Mouse (Mus musculus): ENCODE data around the gene Slx1b. TPM values are rescaled to one million over a fixed set of nuclear protein-coding genes. Genes with fewer than 3 reads are reported as not detected.
"Not testable (repeated sequence)": the region's sequence is repeated elsewhere in the genome, so short reads cannot be mapped to it uniquely, and the experiment has no call there.

Slx1b gene
- polyA plus RNA-seq, 1 experiment from 2014 or later: 14.8 TPM

DNA sequence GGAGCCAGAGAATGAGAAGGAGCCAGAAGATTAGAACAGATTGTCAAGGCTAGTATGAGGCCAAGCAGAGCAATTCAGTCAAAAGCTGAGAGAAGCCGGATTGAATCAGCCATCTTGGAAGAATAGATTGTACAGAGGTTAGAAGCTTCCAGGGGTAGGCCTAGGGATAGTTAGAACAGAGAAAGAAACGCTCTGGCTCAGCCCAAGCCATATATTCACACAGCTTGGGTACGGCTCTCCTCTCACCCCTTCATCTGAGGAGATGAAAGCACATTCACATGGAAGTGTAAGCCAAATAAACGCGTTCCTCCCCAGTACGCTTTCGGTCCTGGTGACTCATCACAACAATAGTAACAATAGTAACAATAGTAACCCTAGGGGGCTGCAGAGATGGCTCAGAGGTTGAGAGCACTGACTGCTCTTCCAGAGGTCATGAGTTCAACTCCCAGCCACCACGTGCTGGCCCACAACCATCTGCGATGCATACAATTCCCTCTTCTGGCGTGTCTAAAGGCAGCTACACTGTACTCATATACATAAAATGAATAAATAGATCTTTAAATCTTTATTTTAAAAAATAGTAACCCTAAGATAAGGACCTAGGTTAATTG lies 1.0 kb downstream of the Slx1b start:
- DNase-seq (ENCODE audit: low read depth, low spot score) (no peak), ATAC-seq (no peak)
- TF ChIP-seq CTCF (IDR thresholded peaks at IDR 0.05): no peak
- H3K27me3 ChIP-seq: no peaks in the 10 kb centered on the region
- ChIA-PET POLR2A (no interaction called here), CTCF (interaction anchor here (0.6 to 1.7 kb wide), 5 partner anchors 12 to 161 kb away, joined by 3 to 12 read pairs (median 3); no protein-coding TSS in a partner anchor)
- in situ Hi-C loops (cut with MboI; ENCODE audit: low pct_unique_long_range_greater_than_20kb): loop anchor here (5.0 kb wide), 2 partner anchors 52 to 117 kb away; no protein-coding TSS in a partner anchor

GRCm38 (mm10) chr7:126693781-126694180 lies 1.8 kb downstream of the Slx1b start:
- no peak for TF ChIP-seq CTCF (IDR thresholded peaks at IDR 0.05)
- POLR2A ChIA-PET: interaction anchor here (1.0 kb wide), 1 partner anchor 29 kb away, joined by 3 read pairs; no protein-coding TSS in a partner anchor
- ATAC-seq: no peak

GRCm38 (mm10) chr7:126693256-126693655 lies 2.3 kb downstream of the Slx1b start:
- H3K27me3 ChIP-seq: no peaks in the 10 kb centered on the region
- ChIA-PET POLR2A (interaction anchor here (1.0 kb wide), 1 partner anchor 28 kb away, joined by 3 read pairs; no protein-coding TSS in a partner anchor), CTCF (interaction anchor here (0.6 to 3.0 kb wide), 20 partner anchors 10 to 174 kb away, joined by 3 to 12 read pairs (median 4); partner anchors contain the start of gene Cln3)
- ATAC-seq (no peak), DNase-seq (ENCODE audit: low read depth, low spot score) (peak; percentile 60)
- no peak for TF ChIP-seq CTCF (IDR thresholded peaks at IDR 0.05)
- in situ Hi-C loops (cut with MboI; ENCODE audit: low pct_unique_long_range_greater_than_20kb): loop anchor here (5.0 kb wide), 2 partner anchors 51 to 116 kb away; no protein-coding TSS in a partner anchor

More at GRCm38 (mm10) chr7:126693781-126694180, 1.8 kb downstream of the Slx1b start:
- in situ Hi-C loops (cut with MboI; ENCODE audit: low pct_unique_long_range_greater_than_20kb): loop anchor here (5.0 kb wide), 2 partner anchors 51 to 116 kb away; no protein-coding TSS in a partner anchor
- CTCF ChIA-PET: interaction anchor here (0.6 to 3.0 kb wide), 19 partner anchors 12 to 174 kb away, joined by 3 to 12 read pairs (median 4); partner anchors contain the start of gene Cln3
- DNase-seq (ENCODE audit: low read depth, low spot score): no peak
- no peaks in the 10 kb centered on the region for H3K27me3 ChIP-seq

DNA sequence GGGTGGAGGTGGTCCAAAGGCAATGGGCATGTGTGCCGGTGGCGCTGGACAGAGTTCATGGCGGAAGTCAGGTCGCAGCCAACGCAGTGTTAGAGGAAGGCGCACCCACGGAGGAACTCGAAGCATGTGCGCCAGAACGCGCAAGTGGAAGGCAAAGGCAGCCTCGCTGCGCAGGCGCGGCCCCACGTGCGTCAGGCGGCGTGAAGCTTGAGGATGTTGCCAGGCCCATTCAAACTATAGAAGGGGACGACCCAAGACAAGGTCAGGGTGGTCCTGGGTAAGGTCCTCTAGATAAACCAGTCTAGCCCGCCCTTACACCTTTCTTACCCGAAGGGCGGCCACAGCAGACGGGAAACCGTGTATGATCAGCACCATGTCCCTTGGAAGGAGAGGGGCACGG lies 3.2 kb downstream of the Slx1b start:
- CTCF ChIA-PET: interaction anchor here (0.8 to 3.0 kb wide), 13 partner anchors 10 to 173 kb away, joined by 3 to 12 read pairs (median 4); partner anchors contain the start of gene Cln3
- in situ Hi-C loops (cut with MboI; ENCODE audit: low pct_unique_long_range_greater_than_20kb): loop anchor here (5.0 kb wide), 2 partner anchors 50 to 115 kb away; no protein-coding TSS in a partner anchor
- TF ChIP-seq CTCF (IDR thresholded peaks at IDR 0.05): no peak
- DNase-seq (ENCODE audit: low read depth, low spot score) (no peak), ATAC-seq (no peak)
- no peaks in the 10 kb centered on the region for H3K27me3 ChIP-seq
- POLR2A ChIA-PET: no interaction called here

GRCm38 (mm10) chr7:126691676-126692075 lies 3.9 kb downstream of the Slx1b start:
- no peaks in the 10 kb centered on the region for H3K27me3 ChIP-seq
- in situ Hi-C loops (cut with MboI; ENCODE audit: low pct_unique_long_range_greater_than_20kb): loop anchor here (5.0 kb wide), 2 partner anchors 49 to 114 kb away; no protein-coding TSS in a partner anchor
- DNase-seq (ENCODE audit: low read depth, low spot score) (no peak), ATAC-seq (no peak)
- TF ChIP-seq CTCF (IDR thresholded peaks at IDR 0.05): no peak
- POLR2A ChIA-PET: no interaction called here
- CTCF ChIA-PET: interaction anchor here (1.5 to 3.0 kb wide), 2 partner anchors 14 to 27 kb away, joined by 3 to 12 read pairs; no protein-coding TSS in a partner anchor

GRCm38 (mm10) chr7:126690737-126691136 lies 4.8 kb downstream of the Slx1b start:
- no peaks in the 10 kb centered on the region for H3K27me3 ChIP-seq
- ATAC-seq (no peak), DNase-seq (ENCODE audit: low read depth, low spot score) (no peak)
- ChIA-PET CTCF (interaction anchor here (0.6 to 3.0 kb wide), 3 partner anchors 13 to 166 kb away, joined by 3 to 12 read pairs (median 6); no protein-coding TSS in a partner anchor), POLR2A (no interaction called here)
- in situ Hi-C loops (cut with MboI; ENCODE audit: low pct_unique_long_range_greater_than_20kb): loop anchor here (5.0 kb wide), 2 partner anchors 48 to 113 kb away; no protein-coding TSS in a partner anchor
- no peak for TF ChIP-seq CTCF (IDR thresholded peaks at IDR 0.05)

- CTCF ChIA-PET: interaction anchor here (1.8 kb wide), 1 partner anchor 24 kb away, joined by 6 read pairs; no protein-coding TSS in a partner anchor
- TF ChIP-seq CTCF (IDR thresholded peaks at IDR 0.05): no peak
- no peaks in the 10 kb centered on the region for H3K27me3 ChIP-seq
- DNase-seq (ENCODE audit: low read depth, low spot score) (no peak), ATAC-seq (no peak)
- POLR2A ChIA-PET: no interaction called here
- in situ Hi-C loops (cut with MboI; ENCODE audit: low pct_unique_long_range_greater_than_20kb): no loop called here
Measured at GRCm38 (mm10) chr7:126689021-126689420, 6.6 kb downstream of the Slx1b start.

DNA sequence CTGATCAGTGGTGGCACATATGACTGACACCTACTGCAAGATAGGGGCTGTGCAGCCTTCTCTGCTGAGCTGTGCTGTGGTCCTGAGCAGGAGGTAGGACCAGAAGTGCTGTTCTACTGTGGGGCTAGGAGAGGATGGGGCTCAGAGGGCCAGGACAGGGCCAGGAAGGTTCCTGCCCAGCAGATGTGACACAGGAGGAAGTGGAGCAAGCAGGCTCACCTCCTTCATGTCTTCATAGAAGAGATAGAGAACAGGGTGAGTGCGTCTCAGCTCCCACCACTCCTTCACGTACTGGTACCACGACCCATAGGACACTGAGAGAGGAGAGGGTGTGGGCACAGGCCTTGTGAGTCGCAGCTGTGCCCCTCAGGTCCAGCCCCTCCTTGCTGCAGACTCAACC lies 7.4 kb downstream of the Slx1b start:
- in situ Hi-C loops (cut with MboI; ENCODE audit: low pct_unique_long_range_greater_than_20kb); ATAC-seq; H3K27me3 ChIP-seq; POLR2A ChIA-PET; CTCF ChIA-PET; DNase-seq (ENCODE audit: low read depth, low spot score): not testable (repeated sequence)

DNA sequence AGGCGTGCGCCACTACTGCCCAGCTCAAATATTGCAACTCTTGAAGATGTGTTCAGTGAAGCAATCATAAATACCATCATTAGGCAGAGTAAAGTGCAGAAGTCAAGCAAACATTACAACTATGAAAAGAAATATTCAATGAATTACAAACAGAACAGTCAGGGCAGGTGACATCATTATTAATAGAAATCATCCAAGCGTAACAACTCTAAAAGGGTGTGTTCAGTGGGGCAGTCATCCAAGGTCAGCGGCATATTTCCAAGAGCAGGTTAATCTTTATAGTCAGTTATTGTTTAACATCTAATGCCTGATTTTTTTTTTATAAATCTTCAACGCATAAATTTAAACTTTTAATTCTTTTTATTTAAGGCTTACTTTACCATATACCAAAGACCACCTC lies 14.4 kb downstream of the Slx1b start:
- no peaks in the 10 kb centered on the region for H3K27me3 ChIP-seq
- POLR2A ChIA-PET: no interaction called here
- no peak for TF ChIP-seq CTCF (IDR thresholded peaks at IDR 0.05)
- no peak for ATAC-seq
- in situ Hi-C loops (cut with MboI; ENCODE audit: low pct_unique_long_range_greater_than_20kb): no loop called here
- CTCF ChIA-PET: interaction anchor here (1.1 to 1.5 kb wide), 2 partner anchors 12 to 17 kb away, joined by 3 to 7 read pairs; no protein-coding TSS in a partner anchor
- DNase-seq (ENCODE audit: low read depth, low spot score): no peak

- POLR2A ChIA-PET: no interaction called here
Measured at GRCm38 (mm10) chr7:126679683-126680082, 15.9 kb downstream of the Slx1b start.

More at GRCm38 (mm10) chr7:126679683-126680082, 15.9 kb downstream of the Slx1b start:
- H3K27me3 ChIP-seq: no peaks in the 10 kb centered on the region
- CTCF ChIA-PET: no interaction called here
- no peak for ATAC-seq
- TF ChIP-seq CTCF (IDR thresholded peaks at IDR 0.05): no peak
- DNase-seq (ENCODE audit: low read depth, low spot score): no peak
- in situ Hi-C loops (cut with MboI; ENCODE audit: low pct_unique_long_range_greater_than_20kb): no loop called here

All from Patski (cell line).